Mouse (Mus musculus): ENCODE results near the gene Tmem247.

Tmem247 gene

DNA sequence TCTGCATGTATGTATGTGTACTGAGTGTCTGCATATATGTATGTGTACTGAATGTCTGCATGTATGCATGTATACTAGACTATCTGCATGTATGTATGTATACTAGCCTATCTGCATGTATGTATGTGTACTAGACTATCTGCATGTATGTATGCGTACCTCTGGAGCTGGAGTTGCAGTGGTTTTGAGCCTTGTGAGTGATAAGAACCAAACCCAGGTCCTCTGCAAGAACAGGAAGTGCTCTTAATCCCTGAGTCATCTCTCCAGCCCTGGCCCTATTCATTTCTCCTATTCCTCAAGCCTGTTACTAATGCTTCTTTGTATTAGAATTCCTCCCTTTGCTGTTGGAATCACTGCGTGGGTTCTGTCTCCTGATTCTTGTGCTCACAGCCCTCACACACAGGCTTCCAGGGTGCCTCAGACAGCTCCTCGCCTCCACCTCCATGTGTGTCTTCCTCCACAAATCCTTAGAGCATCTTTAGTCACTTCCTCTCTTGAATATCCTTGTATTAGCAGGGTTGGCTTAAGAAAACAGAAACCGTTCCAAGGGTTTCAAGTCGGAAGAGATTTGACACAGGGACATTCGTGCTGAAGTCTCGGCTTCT lies 4.0 kb upstream of the Tmem247 start:
- in situ Hi-C loops (cut with MboI), result loop anchor here (10.0 kb wide), 1 partner anchor 342 kb away; no protein-coding TSS in a partner anchor

DNA sequence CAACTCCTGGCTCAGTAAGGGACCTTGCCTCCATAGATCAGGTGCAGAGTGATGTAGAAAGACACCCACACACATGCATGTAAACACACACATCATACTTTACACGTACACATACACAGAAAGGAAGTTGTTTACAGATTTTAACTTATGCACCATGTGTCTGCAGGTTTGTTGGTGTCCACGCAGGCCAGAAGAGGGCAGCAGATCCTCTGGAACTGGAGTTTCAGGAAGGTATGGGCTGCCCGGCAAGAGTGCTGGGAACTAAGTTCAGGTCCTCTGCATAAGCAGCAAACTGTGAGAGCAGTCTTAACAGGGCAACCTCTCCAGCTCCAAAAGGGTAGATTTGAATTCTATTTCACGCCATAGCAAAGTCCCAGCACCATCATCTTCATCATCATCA lies 1.6 kb upstream of the Tmem247 start:
- in situ Hi-C loops (cut with MboI), result loop anchor here (5.0 to 10.0 kb wide), 2 partner anchors 132 to 339 kb away; no protein-coding TSS in a partner anchor

DNA sequence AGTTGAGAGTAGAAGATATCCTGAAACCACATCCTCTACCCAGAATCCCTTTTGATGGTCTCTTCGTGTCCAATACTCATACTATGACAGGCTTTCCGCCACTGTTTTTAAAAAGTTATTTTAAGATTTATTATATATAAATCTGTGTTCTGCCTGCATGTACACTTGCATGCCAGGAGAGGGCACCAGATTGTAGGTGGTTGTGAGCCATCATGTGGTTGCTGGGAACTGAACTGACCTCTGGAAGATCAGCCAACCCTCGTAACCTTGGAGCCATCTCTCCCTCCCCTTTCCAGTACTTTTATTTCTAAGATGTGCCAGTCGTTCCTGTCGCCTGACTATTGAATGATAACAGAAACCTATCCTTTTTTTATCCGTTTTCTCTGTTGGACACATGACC lies 1.6 kb downstream of the Tmem247 start:
- in situ Hi-C loops (cut with MboI), result loop anchor here (5.0 to 10.0 kb wide), 2 partner anchors 129 to 336 kb away; no protein-coding TSS in a partner anchor

DNA sequence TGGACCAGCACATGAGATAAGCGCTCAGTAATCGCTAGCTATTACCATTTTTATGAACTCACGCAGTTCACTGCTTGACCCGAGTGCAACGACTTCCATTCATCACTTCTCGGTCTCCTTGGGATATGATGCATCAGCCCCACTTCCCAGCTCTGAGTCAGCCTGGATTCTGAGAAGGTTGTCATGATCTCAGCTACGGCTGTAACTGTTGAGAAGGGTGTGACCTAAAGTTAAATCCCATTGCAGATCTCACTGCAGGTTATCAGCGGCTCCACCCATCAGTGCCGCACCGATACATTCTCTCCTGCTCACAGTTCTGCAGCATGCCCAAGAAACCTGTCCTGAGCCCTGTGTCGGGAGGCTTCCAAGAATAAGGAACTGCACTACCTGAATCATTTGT lies 2.6 kb downstream of the Tmem247 start:
- in situ Hi-C loops (cut with MboI), result loop anchor here (5.0 to 10.0 kb wide), 2 partner anchors 128 to 335 kb away; no protein-coding TSS in a partner anchor

DNA sequence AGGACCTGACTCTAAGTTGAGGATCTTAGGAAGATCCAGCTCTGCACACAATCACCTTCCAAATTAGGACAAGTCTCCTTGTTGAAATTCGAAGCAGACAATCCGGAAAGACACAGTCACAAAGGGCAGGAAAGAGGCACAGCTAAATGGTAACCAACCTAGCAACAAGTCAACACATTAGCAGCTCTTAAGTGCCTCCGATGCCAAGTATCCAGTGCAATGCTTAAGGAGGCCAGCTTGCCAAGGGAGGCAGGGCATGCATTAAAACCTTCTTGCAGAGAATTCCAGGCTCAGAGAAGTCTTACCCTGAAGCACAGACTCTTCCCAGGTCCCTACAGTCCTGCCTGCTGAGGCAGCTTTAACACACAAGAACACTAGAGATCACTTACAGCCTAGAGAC lies 7.5 kb downstream of the Tmem247 start:
- in situ Hi-C loops (cut with MboI), result no loop called here

DNA sequence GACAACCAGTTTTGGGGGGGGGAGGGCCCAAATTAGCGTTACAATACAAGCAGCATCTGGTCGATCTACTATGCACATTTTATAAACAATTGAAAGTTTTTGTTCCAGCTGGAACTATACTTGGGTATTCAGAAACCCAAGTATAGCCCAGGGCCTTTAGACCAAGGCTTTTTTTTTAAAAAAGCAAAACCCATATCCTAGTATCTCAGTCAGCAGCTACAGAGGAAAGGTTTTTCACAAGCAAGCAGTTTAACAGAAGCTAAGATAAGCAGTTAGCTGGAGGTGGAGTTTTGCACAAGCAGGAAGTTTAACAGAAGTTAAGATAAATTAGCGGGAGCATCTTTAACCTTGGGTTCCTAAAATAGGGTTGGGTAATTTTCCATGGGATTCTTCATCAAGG lies 9.7 kb downstream of the Tmem247 start:
- in situ Hi-C loops (cut with MboI), result no loop called here

DNA sequence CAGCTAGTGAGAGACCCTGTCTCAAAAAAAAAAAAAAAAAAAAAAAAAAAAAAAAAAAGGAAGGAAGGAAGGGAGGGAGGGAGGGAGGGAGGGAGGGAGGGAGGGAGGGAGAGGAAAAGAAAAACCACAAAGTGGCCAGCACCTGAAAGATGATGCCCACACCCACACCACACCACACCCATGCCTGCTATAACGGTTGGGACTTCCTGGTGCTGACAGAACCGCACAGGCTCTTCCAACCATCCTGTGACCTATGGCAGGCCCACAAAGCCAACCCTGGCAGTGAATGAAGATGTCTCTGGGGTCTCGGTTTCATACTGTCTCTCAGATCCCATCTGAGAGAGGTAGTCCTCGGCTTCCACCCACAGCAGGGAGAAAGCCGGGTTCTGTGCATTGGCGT lies 12.2 kb downstream of the Tmem247 start:
- in situ Hi-C loops (cut with MboI), result no loop called here

DNA sequence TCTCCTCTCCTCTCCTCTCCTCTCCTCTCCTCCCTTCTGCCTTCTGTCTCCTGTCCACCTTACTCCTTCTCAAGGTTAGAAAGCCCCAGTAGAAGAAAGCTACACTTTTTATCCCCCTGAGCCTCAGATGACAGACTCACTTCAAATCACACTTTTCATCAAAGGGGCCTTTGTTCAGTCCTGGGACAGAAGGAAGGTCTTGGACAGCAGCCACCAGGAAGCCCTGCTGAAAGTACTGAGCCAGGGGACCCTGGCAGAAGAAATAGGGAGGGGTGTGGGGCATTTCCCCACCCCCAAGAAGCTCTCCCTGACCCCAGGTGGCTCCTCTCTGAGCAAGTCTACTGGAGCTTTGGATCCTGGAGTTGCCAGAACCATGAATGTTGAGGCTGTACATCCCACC lies 12.8 kb downstream of the Tmem247 start:
- in situ Hi-C loops (cut with MboI), result no loop called here

DNA sequence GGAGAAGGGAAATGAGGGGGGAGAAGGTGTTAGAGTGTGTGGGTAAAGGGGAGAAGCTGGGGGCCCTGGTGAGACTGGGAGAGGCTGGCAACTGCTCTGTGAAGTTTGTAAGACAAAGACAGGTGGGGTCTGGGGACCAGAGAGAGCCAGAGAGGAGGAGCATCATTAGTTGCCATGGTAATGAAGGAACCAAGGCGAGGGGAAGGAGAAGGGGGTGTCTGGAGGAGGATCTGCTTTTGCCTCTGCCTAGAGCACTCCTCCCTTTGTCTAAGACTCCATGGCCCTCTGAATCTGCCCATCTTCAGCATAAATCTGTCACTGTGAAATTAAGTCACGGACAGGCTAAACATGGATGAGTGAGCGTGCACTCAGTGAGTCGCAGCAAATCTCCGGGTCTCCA lies 15.7 kb downstream of the Tmem247 start:
- in situ Hi-C loops (cut with MboI), result no loop called here

DNA sequence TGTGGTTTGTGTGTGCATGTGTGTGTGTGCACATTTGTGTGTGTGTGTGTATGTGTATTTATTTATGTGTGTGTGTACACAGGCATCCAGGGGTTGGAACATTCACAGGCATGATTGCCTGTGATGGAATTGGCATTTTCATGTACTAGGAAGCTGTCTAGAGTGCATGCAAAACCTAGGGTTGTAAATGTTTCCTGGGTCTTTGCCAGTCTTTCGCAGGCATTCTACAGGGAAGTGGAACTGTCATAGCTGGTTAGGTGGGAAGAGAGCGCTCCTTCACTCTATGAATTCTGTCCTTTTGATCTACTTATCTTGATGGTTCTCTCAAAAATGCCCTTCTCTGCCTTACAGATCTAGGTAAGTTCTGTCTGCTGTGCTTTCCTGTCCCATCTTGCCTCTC lies 19.9 kb downstream of the Tmem247 start:
- in situ Hi-C loops (cut with MboI), result no loop called here

DNA sequence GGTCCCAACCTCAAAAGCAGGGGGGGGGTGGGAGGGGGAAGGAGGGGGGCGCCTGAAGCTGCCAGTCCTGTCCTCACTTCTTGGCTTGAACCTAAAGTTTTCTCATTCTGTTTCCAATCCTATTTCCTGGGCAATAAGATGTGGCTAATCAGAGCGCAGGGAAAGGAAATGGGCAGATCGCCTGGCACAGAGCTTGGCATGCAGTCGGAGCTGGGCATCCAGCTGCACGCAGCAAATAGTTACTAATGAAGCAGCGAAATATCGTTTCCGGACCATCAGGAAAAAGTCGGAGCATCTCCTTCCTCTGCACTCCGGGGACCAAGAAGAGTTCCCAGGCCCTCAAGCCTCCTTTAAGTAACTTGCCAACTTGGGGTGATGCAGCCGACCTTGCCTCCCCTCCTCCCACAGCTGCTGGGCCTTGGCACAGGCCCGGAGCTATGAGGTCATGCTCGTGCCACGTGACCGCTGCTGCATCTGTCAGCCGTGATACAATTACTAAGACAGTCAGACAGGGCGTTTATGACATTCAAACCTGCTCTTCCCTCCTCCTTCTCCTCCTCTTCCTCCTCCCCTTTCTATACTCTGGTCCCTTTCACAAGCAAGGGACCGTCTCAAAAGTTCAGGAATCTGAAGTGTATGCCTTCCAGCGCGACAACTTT lies 20.5 kb downstream of the Tmem247 start:
- in situ Hi-C loops (cut with MboI), result no loop called here

DNA sequence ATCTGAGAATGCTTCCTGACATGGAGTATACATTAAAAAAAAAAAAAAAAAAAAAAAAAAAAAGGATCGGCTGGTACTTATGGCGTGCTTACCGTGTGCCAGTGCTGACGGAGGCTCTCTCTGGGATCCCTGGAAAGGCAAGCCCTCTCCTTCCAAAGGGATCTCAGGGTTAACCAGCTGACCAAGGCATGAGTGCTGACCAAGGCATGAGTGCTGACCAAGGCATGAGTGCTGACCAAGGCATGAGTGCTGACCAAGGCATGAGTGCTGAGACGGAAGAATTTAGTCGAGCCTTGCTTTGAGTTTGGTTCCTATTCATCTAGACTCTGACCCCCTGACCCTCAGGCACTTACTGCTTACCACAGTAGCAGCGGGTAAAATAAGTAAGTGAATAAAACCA lies 21.5 kb downstream of the Tmem247 start:
- in situ Hi-C loops (cut with MboI), result no loop called here

DNA sequence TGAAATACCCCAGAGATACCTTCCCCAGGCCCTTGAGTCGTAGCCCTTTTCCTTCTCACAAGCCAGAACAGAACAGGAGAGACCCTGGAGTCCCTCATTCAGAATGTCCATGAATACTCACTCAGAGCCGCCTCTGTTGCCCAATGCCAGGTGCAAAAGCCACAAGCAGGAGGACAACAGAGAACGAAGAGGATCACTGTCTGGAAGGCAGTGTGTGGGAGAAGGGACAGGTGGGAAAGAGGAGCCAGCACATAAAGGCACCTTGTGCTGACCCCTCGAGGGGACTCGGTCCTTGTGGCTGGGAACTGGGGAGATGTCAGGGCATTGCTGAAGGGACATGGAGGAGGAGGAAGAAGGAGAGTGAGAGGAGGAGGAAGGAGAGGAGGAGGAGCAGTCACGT lies 25.0 kb downstream of the Tmem247 start:
- in situ Hi-C loops (cut with MboI), result no loop called here

DNA sequence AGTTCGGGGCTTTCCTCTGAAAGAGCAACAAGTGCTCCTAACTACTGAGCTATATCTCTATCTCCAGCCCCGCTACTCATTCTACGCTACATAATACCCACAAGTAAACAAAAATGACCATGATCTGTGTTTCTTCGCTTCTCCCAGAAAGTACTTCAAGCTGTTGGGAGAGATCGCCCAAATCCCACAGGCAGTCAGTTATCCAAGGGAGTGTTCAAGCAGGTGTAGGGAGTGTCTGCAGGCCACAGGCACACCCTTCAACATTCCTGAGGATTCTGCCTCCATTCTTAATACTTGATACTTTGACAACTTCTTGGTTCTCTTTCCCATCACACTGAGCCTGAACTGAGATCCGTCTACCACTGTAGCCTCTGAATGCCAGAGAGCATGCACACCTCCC lies 26.0 kb downstream of the Tmem247 start:
- in situ Hi-C loops (cut with MboI), result no loop called here

DNA sequence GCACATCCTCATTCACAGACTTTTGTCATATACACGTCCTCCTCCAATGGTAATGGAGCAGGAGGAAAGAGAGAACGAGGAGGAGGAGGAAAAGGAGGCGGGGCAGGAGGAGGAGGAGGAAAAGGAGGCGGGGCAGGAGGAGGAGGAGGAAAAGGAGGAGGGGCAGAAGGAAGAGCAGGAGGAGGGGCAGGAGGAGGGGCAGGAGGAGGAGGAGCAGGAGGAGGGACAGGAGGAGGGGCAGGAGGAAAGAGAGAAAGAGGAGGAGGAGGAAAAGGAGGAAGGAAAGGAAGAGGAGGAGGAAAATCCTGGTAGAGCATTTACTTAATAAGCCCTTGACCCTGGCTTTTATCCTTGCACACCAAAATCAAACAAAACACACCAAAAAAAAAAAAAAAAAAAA lies 28.9 kb downstream of the Tmem247 start:
- in situ Hi-C loops (cut with MboI), result no loop called here

DNA sequence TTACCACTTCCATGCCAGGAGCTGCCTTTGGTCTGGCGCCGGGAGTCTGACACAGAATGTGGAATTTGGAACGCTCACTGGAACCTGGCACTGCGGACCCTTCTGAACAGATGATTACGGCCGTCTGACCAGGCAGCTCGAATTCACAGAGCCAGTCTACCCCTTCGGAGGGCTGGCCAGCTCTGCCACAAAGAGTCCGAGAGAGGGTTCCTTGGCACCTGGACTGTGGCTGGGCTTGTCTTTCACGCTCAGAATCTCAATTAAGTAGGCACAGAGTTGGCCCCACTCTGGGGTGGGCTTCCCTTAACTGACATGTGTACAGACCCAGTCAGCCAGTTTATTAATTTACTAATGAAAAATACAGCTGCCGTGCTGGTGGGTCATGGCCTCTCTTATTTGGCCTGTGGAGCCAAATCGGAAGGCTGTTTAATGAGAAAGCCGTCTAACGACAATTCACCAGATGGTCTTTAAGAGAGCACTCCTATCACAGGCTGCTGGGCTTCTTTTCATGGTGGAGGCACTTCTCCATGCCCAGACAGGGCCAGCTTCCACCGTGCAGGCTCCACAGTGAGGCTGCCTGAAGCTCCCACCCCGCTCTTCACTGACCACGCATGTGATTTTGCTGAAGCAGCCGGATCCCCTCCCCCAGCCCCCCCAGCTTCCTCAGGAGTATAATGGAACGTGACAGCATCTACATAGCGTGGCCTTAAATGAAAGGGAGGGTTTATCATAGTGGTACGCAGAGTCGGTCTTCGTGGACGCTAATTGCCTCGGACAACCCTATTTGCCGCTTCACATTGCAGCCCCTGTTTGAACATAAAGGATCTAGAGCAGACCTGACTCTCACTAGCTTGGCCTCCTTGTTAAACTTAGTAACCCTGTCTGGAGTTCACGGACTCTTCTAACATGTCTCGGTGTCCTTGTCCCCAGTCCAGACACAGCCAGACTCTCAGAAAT lies 31.0 kb downstream of the Tmem247 start, which contains the start of gene Atp6v1e2:
Gene Atp6v1e2, minus strand, starts transcription at position 58 of the 957 bp plus-strand sequence.
- in situ Hi-C loops (cut with MboI), result no loop called here

DNA sequence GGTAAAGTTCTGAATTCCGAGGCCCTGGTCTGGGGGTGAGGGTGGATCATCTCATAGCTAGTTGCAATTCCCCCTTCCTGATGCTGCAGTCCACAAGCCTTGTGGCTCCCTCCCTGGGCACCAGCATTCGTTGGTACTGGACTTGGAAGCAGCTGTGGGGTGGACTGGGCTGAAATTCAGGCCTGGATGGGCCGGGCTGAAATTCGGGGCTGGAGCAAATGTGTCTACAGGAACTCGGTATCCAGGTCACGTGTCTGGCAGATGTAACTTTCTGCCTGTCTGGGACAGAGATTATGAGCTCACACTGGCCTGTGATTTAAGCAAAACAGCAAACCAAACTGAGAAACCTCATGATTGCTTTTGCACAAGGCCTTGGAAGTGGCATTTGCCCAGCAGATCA lies 31.7 kb downstream of the Tmem247 start:
- in situ Hi-C loops (cut with MboI), result no loop called here

DNA sequence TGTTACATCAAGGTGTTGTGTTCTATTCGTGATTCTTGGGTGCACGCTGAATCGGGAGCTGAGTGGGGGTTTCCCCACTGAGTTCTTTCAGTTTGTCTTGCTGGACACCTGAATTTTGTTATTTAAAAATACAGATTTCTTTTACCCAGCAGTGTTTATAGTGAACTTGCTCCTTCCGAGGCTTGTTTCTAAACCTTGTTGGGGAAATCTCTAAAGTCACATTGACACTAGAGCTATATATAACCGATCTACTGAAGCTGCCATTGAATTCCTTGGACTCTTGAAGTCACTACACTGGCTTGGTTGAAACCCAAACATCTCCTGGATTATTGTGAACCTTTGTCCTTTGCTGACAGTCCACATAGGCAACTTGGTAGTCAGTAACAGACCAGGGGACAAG lies 40.1 kb downstream of the Tmem247 start:
- in situ Hi-C loops (cut with MboI), result no loop called here

DNA sequence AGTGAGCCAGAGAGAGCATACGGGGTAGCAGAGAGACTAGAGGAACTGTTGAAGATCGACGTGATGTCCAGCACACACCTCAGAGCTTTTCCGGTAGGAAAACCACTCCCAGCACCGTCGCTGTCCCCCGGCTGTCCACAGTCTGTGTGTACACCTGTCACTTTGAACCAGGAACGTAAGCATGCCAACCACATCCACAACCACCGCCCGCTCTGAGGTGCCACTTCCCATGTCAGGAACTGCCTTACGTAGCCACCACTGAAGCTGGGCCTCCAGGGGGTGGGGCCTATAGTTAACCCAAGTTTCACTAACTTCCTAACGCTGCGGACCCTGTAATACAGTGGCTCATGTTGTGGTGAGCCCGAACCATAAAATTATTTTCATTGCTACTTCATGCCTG lies 40.8 kb downstream of the Tmem247 start:
- in situ Hi-C loops (cut with MboI), result no loop called here

DNA sequence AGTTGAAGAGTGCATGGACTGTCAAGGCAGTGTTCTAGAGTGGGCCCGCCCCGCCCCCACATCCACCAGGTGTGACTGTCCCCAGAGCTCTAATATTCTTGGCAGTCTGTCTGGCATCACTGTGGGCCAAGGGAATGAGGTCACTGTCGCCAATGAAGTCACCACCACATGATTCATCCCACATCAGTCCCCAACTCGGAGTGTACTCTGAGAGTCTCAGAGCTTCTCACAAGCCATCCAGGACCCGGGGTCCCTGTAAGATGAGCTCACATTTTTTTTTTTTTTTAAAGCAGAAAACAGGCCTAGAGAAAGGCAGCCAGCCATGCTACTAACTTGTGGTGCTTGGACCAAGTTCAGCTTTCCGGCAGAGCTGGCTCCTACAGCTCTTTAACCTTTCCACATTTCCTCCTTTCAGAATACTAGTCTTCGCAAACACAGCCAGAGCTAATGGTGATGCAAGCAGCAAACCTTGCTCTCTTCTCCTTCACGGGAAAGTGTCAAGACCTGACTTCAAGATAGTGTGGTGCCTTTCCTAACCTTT lies 44.2 kb downstream of the Tmem247 start:
- in situ Hi-C loops (cut with MboI), result no loop called here

DNA sequence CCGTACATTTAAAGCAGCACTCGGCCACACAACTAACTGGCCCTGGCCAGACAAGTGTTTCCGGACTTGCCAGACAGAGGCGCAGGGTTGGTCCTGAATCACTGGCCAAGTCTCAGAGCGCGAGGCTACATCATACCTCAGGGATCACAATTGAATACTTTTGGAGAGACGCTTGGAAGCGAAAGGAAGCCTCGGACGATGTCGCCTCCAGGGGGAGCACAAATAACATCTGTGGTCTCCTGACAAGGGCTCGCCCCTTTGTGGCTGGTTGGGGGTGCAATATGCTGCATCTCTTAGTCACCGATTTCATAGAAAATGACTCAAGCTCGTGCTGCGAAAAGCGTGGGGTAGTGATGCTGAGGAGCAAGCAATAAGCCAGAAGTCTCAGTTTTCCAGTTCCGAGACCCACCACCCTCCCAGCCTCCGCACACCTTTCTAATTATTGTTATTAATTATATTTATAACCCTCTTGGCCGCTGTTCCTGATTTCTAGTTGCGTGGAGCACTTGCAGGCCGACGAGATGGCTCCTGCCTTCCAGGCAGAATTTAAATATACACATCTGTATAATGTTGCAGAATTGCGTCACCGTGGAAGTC lies 45.2 kb downstream of the Tmem247 start:
- in situ Hi-C loops (cut with MboI), result no loop called here
